Mouse (Mus musculus) thymus, adult 2 months (tissue): ENCODE measurements around the gene Ptges3l.

Source experiments
- CTCF ChIP-seq: fragments of 200-500 bp; IDR thresholded peaks from 2 replicates; pipeline ENCODE4 v1.5.1; 2012; ENCODE audit warnings: mild to moderate bottlenecking, control low read depth, low read length, moderate library complexity, borderline replicate concordance; ENCODE audit not compliant: control insufficient read depth, poor library complexity, insufficient read depth; ENCODE audit errors: extremely low read depth
- POLR2A ChIP-seq: fragments of 200-500 bp; IDR thresholded peaks from 2 replicates; pipeline ENCODE4 v1.6.1; 2012; ENCODE audit warnings: mild to moderate bottlenecking, low read length, control low read depth, moderate library complexity; ENCODE audit not compliant: control insufficient read depth, poor library complexity, insufficient read depth; ENCODE audit errors: extremely low read depth

GRCm38 (mm10) chr11:101418991-101419390 is 6.1 kb downstream of the Ptges3l start:
- TF ChIP-seq CTCF = no peak
- no peak for TF ChIP-seq POLR2A
